Mouse (Mus musculus) intestine, embryonic 16.5 days (tissue): Measurements from ENCODE around the gene Gm49486. TPM values are rescaled to one million over a fixed set of nuclear protein-coding genes. Genes with fewer than 3 reads are reported as not detected.

Source experiments
- ATAC-seq: fragments of 200-750 bp; cut with Nextera tagmentation; 2 replicates; pipeline ENCODE4 v1.8.0; 2017; ENCODE audit warnings: moderate TSS enrichment, moderate library complexity
- H3K27ac ChIP-seq: fragments of 300-500 bp; sonication (generic); 2 replicates; pipeline ENCODE4 v1.5.1; 2014; ENCODE audit warnings: mild to moderate bottlenecking, low read length
- H3K27me3 ChIP-seq: fragments of 300-500 bp; sonication (generic); replicated peaks from 2 replicates; pipeline ENCODE4 v1.6.1; 2014; ENCODE audit warnings: low read length, control low read depth, mixed read lengths; ENCODE audit not compliant: control insufficient read depth, insufficient read depth
- H3K36me3 ChIP-seq: fragments of 300-500 bp; sonication (generic); 2 replicates; pipeline ENCODE4 v1.6.1; 2014; ENCODE audit warnings: low read length, control low read depth; ENCODE audit not compliant: control insufficient read depth, insufficient read depth
- H3K4me1 ChIP-seq: fragments of 300-500 bp; sonication (generic); 2 replicates; pipeline ENCODE4 v1.6.1; 2014; ENCODE audit warnings: low read length, control low read depth, mixed read lengths; ENCODE audit not compliant: control insufficient read depth, insufficient read depth
- H3K4me2 ChIP-seq: fragments of 300-500 bp; sonication (generic); 2 replicates; pipeline ENCODE4 v1.6.1; 2014; ENCODE audit warnings: low read depth, low read length, control low read depth
- H3K4me3 ChIP-seq: fragments of 300-500 bp; sonication (generic); 2 replicates; pipeline ENCODE4 v1.5.1; 2014; ENCODE audit warnings: mild to moderate bottlenecking, low read length
- H3K9ac ChIP-seq: fragments of 300-500 bp; sonication (generic); 2 replicates; pipeline ENCODE4 v1.6.1; 2014; ENCODE audit warnings: low read depth, low read length
- H3K9me3 ChIP-seq: fragments of 300-500 bp; sonication (generic); 2 replicates; pipeline ENCODE4 v1.6.1; 2016; ENCODE audit warnings: low read length, control low read depth; ENCODE audit not compliant: control insufficient read depth
- WGBS: fragments of 180-500 bp; shearing (Covaris S2); extraction: QIAGEN DNeasy Blood & Tissue Kit; methylation state at CpG from one replicate; pipeline ENCODE4 v1.1.7; 2014; 5-methylcytosine and 5-hydroxymethylcytosine counted together
- polyA plus RNA-seq: library from polyadenylated mRNA; unstranded; fragments of >200 nt; fragmentation: Nextera tagmentation; extraction: Ambion mirVana; gene quantifications from 2 replicates; pipeline ENCODE4 v1.2.1, GENCODE M21; 2015

Gm49486 gene
- polyA plus RNA-seq, 1 experiment from 2014 or later: 0.32 TPM

DNA sequence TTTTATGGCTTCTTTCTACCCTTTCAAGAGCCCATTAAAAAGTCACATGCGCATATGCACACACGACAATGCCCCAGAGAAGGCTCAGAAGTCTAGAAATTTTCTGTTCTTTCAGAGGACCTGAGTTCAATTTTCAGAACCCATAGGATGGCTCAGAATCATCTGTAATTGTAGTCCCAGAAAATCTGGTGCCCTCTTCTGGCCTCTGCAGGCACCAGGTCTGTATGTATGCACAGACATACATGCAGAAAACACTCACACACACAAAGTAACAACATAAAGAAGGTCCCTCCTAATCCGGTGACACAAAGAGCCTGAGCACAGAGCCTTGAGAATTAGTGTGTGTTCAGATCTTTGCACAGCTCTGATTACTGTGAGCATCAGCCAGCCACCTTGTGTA lies 61.1 kb downstream of the Gm49486 start:
- no peak overlapping the region for H3K4me2 ChIP-seq
- 74% methylated on average over 3 of the region's 3 CpGs for WGBS
- no peak for ATAC-seq
- H3K36me3 ChIP-seq: no peaks in the 10 kb centered on the region
- H3K4me3 ChIP-seq: no peak overlapping the region
- no peak overlapping the region for H3K27ac ChIP-seq
- H3K27me3 ChIP-seq: no peaks in the 10 kb centered on the region
- H3K9me3 ChIP-seq: no peaks in the 10 kb centered on the region
- peaks cover 19% of the 10 kb centered on the region for H3K4me1 ChIP-seq
- no peak overlapping the region for H3K9ac ChIP-seq

GRCm38 (mm10) chr15:79292779-79293178 lies 63.6 kb downstream of the Gm49486 start:
- WGBS: 81% methylated on average over 9 of the region's 9 CpGs
- no peak for ATAC-seq

GRCm38 (mm10) chr15:79298553-79298952 lies 69.4 kb downstream of the Gm49486 start:
- ATAC-seq: no peak
- H3K27me3 ChIP-seq: no peaks in the 10 kb centered on the region
- no peaks in the 10 kb centered on the region for H3K36me3 ChIP-seq
- H3K4me3 ChIP-seq: no peak overlapping the region
- H3K9me3 ChIP-seq: no peaks in the 10 kb centered on the region
- H3K27ac ChIP-seq: no peak overlapping the region
- H3K4me1 ChIP-seq: no peaks in the 10 kb centered on the region
- H3K9ac ChIP-seq: no peak overlapping the region
- H3K4me2 ChIP-seq: no peak overlapping the region
- WGBS: 82% methylated on average over 6 of the region's 6 CpGs

More at GRCm38 (mm10) chr15:79292779-79293178, 63.6 kb downstream of the Gm49486 start:
- no peaks in the 10 kb centered on the region for H3K9me3 ChIP-seq
- peaks cover 2% of the 10 kb centered on the region; the same call in 1 of the 2 replicates for H3K4me1 ChIP-seq
- H3K4me2 ChIP-seq: no peak overlapping the region
- no peak overlapping the region for H3K4me3 ChIP-seq
- no peak overlapping the region for H3K27ac ChIP-seq
- H3K36me3 ChIP-seq: no peaks in the 10 kb centered on the region
- H3K9ac ChIP-seq: no peak overlapping the region
- no peaks in the 10 kb centered on the region for H3K27me3 ChIP-seq

DNA sequence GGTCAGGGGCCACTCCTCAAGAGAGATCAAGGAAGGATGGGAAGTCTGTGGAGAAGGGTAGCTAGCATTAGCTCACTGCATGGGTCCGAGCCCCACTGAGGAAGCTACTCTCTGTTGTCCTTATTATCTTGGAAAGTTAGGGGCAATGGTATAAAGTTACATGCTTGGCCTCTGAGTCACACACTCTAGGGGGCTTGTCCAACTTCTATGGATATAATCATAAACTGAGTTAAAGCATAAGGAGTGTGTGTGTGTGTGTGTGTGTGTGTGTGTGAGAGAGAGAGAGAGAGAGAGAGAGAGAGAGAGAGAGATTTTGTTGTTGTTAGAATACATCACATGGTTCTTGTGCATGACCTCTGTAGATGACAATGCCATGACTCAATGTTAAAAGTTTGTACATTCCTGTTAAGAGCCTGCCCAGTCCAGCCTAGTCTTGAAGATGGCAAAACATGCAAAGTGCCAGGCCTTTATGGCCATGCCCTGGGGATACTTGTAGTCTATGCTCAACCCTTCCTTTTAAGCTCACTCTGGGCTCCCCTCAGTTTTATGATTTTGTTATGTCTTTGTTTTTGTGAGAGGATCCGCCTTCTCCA lies 70.5 kb downstream of the Gm49486 start:
- no peaks in the 10 kb centered on the region for H3K4me1 ChIP-seq
- H3K36me3 ChIP-seq: no peaks in the 10 kb centered on the region
- no peak overlapping the region for H3K27ac ChIP-seq
- WGBS: 74% methylated on average over 2 of the region's 2 CpGs
- no peak overlapping the region for H3K4me3 ChIP-seq
- H3K4me2 ChIP-seq: no peak overlapping the region
- no peaks in the 10 kb centered on the region for H3K27me3 ChIP-seq
- no peak for ATAC-seq
- no peak overlapping the region for H3K9ac ChIP-seq
- H3K9me3 ChIP-seq: no peaks in the 10 kb centered on the region

- WGBS: 81% methylated on average over 8 of the region's 8 CpGs
- Histone ChIP-seq H3K27me3 (no peaks in the 10 kb centered on the region), H3K9ac (no peak overlapping the region), H3K4me2 (no peak overlapping the region), H3K9me3 (no peaks in the 10 kb centered on the region), H3K36me3 (peaks cover 6% of the 10 kb centered on the region; the same call in 1 of the 2 replicates), H3K4me3 (no peak overlapping the region), H3K4me1 (no peaks in the 10 kb centered on the region), H3K27ac (no peak overlapping the region)
- no peak for ATAC-seq
Measured at GRCm38 (mm10) chr15:79303725-79304124, 74.5 kb downstream of the Gm49486 start.

DNA sequence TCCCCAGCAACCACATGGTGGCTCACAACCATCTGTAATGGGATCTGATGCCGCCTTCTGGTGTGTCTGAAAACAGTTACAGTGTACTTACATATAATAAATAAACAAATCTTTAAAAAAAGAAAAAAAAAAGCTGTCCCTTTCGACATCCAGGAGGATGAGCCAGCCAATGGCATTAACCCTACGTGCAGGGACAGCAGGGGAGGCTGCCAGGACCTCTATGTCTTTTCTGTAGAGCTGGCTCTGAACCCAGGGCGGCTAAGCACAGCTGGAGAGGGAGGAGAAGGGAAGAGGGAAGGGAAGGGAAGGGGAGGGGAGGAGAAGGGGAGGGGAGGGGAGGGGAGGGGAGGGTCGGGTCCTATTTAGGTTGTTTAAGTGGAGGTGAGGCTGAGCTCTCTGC lies 75.6 kb downstream of the Gm49486 start:
- Histone ChIP-seq H3K9ac (no peak overlapping the region), H3K4me1 (no peaks in the 10 kb centered on the region), H3K27ac (no peak overlapping the region), H3K36me3 (peaks cover 6% of the 10 kb centered on the region; the same call in 1 of the 2 replicates), H3K4me3 (no peak overlapping the region), H3K27me3 (no peaks in the 10 kb centered on the region), H3K4me2 (no peak overlapping the region), H3K9me3 (no peaks in the 10 kb centered on the region)
- WGBS: 58% methylated on average over 5 of the region's 5 CpGs
- no peak for ATAC-seq

GRCm38 (mm10) chr15:79306043-79306637 lies 76.9 kb downstream of the Gm49486 start:
- Histone ChIP-seq H3K4me2 (no peak overlapping the region), H3K27ac (no peak overlapping the region), H3K9me3 (no peaks in the 10 kb centered on the region), H3K4me3 (no peak overlapping the region), H3K27me3 (no peaks in the 10 kb centered on the region), H3K4me1 (no peaks in the 10 kb centered on the region), H3K36me3 (peaks cover 6% of the 10 kb centered on the region; the same call in 1 of the 2 replicates), H3K9ac (no peak overlapping the region)
- ATAC-seq: no peak
- WGBS: 74% methylated on average over 23 of the region's 23 CpGs

Other genes with a start within 250 kb of the Gm49486 start
- 438 and 456 TPM in 2 replicates for gene H1f0, start 200.9 kb upstream of the Gm49486 start, polyA plus RNA-seq
- 1.8 and 2.3 TPM in 2 replicates for gene Galr3, start 187.5 kb upstream of the Gm49486 start, polyA plus RNA-seq
- 56.4 and 57.5 TPM in 2 replicates for gene Ankrd54, start 166.5 kb upstream of the Gm49486 start, polyA plus RNA-seq
- gene Eif3l, start 154.2 kb upstream of the Gm49486 start, polyA plus RNA-seq: 221 and 238 TPM in 2 replicates
- gene Micall1, start 120.5 kb upstream of the Gm49486 start, polyA plus RNA-seq: 5.2 and 6.3 TPM in 2 replicates
- 287 and 317 TPM in 2 replicates for gene Polr2f, start 88.4 kb upstream of the Gm49486 start, polyA plus RNA-seq
- gene 1700088E04Rik, start 88.1 kb upstream of the Gm49486 start, polyA plus RNA-seq: 4.2 and 5.7 TPM in 2 replicates
- gene Sox10, start 64.2 kb upstream of the Gm49486 start, polyA plus RNA-seq: 5.2 and 5.4 TPM in 2 replicates
- gene Pick1, start 218 bp upstream of the Gm49486 start, polyA plus RNA-seq: 51.2 and 56.2 TPM in 2 replicates
- gene Slc16a8, start 25.4 kb downstream of the Gm49486 start, polyA plus RNA-seq: 0.07 TPM in 1 of 2 replicates, not detected in the other
- gene Baiap2l2, start 56.1 kb downstream of the Gm49486 start, polyA plus RNA-seq: 13.6 and 17.9 TPM in 2 replicates
- gene Pla2g6, start 99.0 kb downstream of the Gm49486 start, polyA plus RNA-seq: 27.1 and 28.3 TPM in 2 replicates
- gene Maff, start 117.2 kb downstream of the Gm49486 start, polyA plus RNA-seq: 6.0 and 7.1 TPM in 2 replicates
- gene Tmem184b, start 174.2 kb downstream of the Gm49486 start, polyA plus RNA-seq: 43.6 and 46.4 TPM in 2 replicates
- 28.9 and 30.8 TPM in 2 replicates for gene Csnk1e, start 226.2 kb downstream of the Gm49486 start, polyA plus RNA-seq